Mouse (Mus musculus) kidney, embryonic 14.5 days (tissue): ENCODE data around the gene Rrp12. TPM values are rescaled to one million over a fixed set of nuclear protein-coding genes. Genes with fewer than 3 reads are reported as not detected.
A peak's percentile ranks its signal among the peaks of the same experiment; 100 is the strongest.

Experiments used
- ATAC-seq: fragments of 200-750 bp; cut with Nextera tagmentation; 2 replicates; pipeline ENCODE4 v1.8.0; 2017; ENCODE audit warnings: moderate number of reproducible peaks, mild to moderate bottlenecking, moderate TSS enrichment, moderate library complexity; ENCODE audit not compliant: low FRiP score, low TSS enrichment
- H3K27ac ChIP-seq: fragments of 300-500 bp; sonication (generic); 2 replicates; pipeline ENCODE4 v1.5.1; 2014; ENCODE audit warnings: low read depth, mild to moderate bottlenecking, low read length, moderate library complexity, mixed read lengths
- H3K27me3 ChIP-seq: fragments of 300-500 bp; sonication (generic); 2 replicates; pipeline ENCODE4 v1.6.1; 2014; ENCODE audit warnings: mild to moderate bottlenecking, low read length; ENCODE audit not compliant: control insufficient read depth, insufficient read depth
- H3K36me3 ChIP-seq: fragments of 300-500 bp; sonication (generic); 2 replicates; pipeline ENCODE4 v1.6.1; 2014; ENCODE audit warnings: low read length, mixed read lengths; ENCODE audit not compliant: control insufficient read depth, insufficient read depth
- H3K4me1 ChIP-seq: fragments of 300-500 bp; sonication (generic); 2 replicates; pipeline ENCODE4 v1.6.1; 2014; ENCODE audit warnings: low read length, mixed read lengths; ENCODE audit not compliant: control insufficient read depth, insufficient read depth
- H3K4me2 ChIP-seq: fragments of 300-500 bp; sonication (generic); replicated peaks from 2 replicates; pipeline ENCODE4 v1.6.1; 2014; ENCODE audit warnings: low read depth, mild to moderate bottlenecking, low read length
- H3K4me3 ChIP-seq: fragments of 300-500 bp; sonication (generic); 2 replicates; pipeline ENCODE4 v1.5.1; 2014; ENCODE audit warnings: mild to moderate bottlenecking, low read length
- H3K9ac ChIP-seq: fragments of 300-500 bp; sonication (generic); 2 replicates; pipeline ENCODE4 v1.6.1; 2014; ENCODE audit warnings: low read depth, mild to moderate bottlenecking, low read length, moderate library complexity
- H3K9me3 ChIP-seq: fragments of 300-500 bp; sonication (generic); 2 replicates; pipeline ENCODE4 v1.6.1; 2016; ENCODE audit warnings: low read length; ENCODE audit not compliant: control insufficient read depth
- WGBS: fragments of 180-500 bp; shearing (Covaris S2); extraction: QIAGEN DNeasy Blood & Tissue Kit; methylation state at CpG from one replicate; pipeline ENCODE4 v1.1.7; 2014; 5-methylcytosine and 5-hydroxymethylcytosine counted together
- polyA plus RNA-seq: library from polyadenylated mRNA; unstranded; fragments of >200 nt; fragmentation: Nextera tagmentation; extraction: Ambion mirVana; gene quantifications from 2 replicates; pipeline ENCODE4 v1.2.1, GENCODE M21; 2014

Rrp12 gene
- polyA plus RNA-seq, 1 experiment from 2014 or later, result 15.8 TPM

DNA sequence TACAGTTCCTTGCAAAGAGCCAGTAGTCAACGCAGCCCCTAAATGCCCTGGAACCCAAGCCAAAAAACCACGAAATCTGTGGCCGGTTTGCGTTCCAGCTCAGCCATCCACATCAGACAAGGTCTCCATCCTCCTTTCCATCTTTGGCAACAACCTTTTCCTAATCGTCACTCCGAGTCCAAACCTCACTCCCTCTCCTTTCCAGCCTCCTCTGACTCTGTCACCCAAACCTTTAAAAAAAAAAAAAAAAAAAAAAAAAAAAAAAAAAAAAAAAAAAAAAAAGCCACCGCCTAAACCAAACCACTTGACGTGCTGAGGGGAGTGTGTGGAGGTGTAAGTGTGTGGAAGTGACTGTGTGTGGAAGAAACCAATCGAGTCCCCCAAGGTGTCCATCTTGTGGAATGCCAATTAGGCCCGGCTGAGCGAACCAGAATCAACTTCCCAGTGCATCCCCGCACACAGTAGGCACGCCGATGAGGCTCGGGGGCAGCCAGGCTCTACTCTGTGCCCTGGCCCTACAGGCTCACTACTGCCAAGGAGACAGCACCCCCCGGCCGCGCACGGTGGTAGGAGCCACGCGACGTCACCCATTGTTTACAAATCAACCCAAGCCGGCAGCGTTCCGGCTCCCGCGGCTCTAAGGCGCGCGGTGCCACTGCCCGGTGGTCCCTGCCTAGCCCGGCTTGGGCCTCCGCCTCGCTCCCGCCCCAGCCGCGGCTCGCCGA, 66.4 kb downstream of the Rrp12 start, which contains the start of gene Frat1:
Gene Frat1 (plus strand): TSS at position 590 of the 725 bp plus-strand sequence.
- peak within 1 kb of the TSS; percentile 66 for H3K4me3 ChIP-seq
- peaks cover 25% of the 10 kb centered on the region for H3K27me3 ChIP-seq
- no peaks in the 10 kb centered on the region for H3K9me3 ChIP-seq
- peak within 1 kb of the TSS; percentile 100 for H3K4me2 ChIP-seq
- ATAC-seq, result peak; percentile 94
- peaks cover 12% of the 10 kb centered on the region for H3K4me1 ChIP-seq
- under 1% methylated on average over 39 of the region's 39 CpGs for WGBS
- H3K36me3 ChIP-seq, result no peaks in the 10 kb centered on the region
- H3K9ac ChIP-seq, result peak within 1 kb of the TSS; percentile 69
- peak within 1 kb of the TSS; percentile 83 for H3K27ac ChIP-seq

DNA sequence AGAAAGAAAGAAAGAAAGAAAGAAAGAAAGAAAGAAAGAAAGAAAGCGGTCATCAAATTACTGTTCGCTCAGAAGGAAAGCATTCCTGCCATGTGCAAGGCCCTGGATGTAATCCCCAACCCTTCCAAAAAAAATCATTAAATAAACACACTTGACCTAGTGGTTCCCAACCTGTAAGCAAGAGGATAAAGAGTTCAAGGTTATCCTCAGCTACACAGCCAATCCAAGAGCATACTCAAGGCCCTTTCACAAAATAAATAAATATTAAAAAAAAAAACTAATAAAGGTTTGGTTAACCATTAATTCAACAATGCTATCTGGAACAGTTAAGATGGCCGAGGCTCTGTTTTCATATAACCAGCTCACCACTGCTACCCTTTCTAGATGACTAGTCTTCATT, 67.0 kb downstream of the Rrp12 start:
- Histone ChIP-seq H3K4me1 (peaks cover 12% of the 10 kb centered on the region), H3K4me3 (peak overlapping the region; percentile 66; the same call in 1 of the 2 replicates), H3K9me3 (no peaks in the 10 kb centered on the region), H3K27me3 (peaks cover 25% of the 10 kb centered on the region), H3K4me2 (peak overlapping the region; percentile 100), H3K9ac (no peak overlapping the region), H3K27ac (no peak overlapping the region), H3K36me3 (no peaks in the 10 kb centered on the region)
- ATAC-seq, result no peak
- WGBS, result 67% methylated on average over 3 of the region's 3 CpGs

DNA sequence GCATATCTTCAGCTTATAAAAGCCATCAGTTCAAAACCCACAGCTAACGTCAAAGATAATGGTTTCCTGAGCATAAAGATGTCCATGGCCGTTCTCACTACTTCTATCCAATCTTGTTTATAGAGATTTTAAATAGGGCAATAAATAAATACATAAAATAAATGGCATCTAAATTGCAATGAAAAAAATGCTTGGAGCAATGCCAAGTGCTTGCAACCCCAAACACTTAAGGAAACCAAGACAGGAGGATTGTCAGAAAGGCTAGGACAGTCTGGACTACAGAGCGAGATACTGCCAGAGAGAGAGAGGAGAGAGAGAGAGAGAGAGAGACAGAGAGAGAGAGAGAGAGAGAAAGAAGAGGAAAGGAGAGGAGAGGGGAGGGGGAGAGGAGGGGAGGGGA, 69.4 kb downstream of the Rrp12 start:
- Histone ChIP-seq H3K27ac (no peak overlapping the region), H3K36me3 (no peaks in the 10 kb centered on the region), H3K4me3 (no peak overlapping the region), H3K9me3 (no peaks in the 10 kb centered on the region), H3K9ac (no peak overlapping the region), H3K27me3 (peaks cover 11% of the 10 kb centered on the region; the same call in 1 of the 2 replicates), H3K4me1 (peaks cover 7% of the 10 kb centered on the region), H3K4me2 (no peak overlapping the region)
- 85% methylated on average over 3 of the region's 3 CpGs for WGBS
- no peak for ATAC-seq

DNA sequence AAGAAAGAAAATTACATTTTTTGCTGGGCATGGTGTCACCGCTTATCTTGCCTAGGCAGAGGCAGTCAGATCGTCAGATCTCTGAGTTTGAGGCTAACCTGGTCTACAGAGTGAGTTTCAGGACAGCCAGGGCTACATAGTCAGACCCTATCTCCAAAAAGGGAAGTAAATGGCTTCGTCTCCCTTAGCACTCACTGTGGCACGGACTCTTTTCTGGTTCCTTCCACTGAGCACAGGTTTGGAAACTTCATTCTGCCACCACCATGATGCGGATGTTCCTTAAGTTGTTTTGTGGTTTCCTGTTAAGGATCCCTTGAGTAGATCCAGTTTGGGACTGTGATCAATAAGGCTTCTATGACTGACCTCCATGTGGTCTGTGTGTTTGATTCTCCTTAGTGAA, 71.0 kb downstream of the Rrp12 start:
- H3K4me2 ChIP-seq, result no peak overlapping the region
- no peak overlapping the region for H3K27ac ChIP-seq
- peaks cover 3% of the 10 kb centered on the region; the same call in 1 of the 2 replicates for H3K4me1 ChIP-seq
- no peak overlapping the region for H3K4me3 ChIP-seq
- H3K9ac ChIP-seq, result no peak overlapping the region
- WGBS, result 85% methylated on average over 5 of the region's 5 CpGs
- 0 out of 2 replicates have a peak, but pooled peaks cover 3% of the 10 kb centered on the region for H3K27me3 ChIP-seq
- no peak for ATAC-seq
- no peaks in the 10 kb centered on the region for H3K9me3 ChIP-seq
- H3K36me3 ChIP-seq, result no peaks in the 10 kb centered on the region

DNA sequence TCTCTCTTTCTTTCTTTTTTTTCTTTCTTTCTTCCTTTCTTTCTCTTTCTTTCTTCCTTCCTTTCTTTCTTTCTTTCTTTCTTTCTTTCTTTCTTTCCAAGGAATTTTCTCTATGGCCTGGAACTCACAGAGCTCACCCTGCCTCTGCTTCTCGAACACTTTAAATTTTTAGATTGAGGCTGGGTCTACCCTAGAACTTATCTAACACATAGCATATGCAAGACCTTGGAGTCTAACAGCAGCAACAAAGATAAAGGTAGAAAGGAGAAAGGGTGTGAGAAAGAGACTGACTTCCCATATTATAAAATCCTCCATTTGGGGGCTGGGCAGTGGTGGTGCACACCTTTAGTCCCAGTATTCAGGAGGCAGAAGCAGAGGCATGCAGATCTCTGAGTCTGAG, 73.4 kb downstream of the Rrp12 start:
- Histone ChIP-seq H3K9me3 (no peaks in the 10 kb centered on the region), H3K27me3 (0 out of 2 replicates have a peak, but pooled peaks cover 3% of the 10 kb centered on the region), H3K36me3 (no peaks in the 10 kb centered on the region), H3K4me2 (no peak overlapping the region), H3K4me3 (no peak overlapping the region), H3K27ac (no peak overlapping the region), H3K9ac (no peak overlapping the region), H3K4me1 (no peaks in the 10 kb centered on the region)
- 86% methylated on average over 1 of the region's 1 CpGs for WGBS
- no peak for ATAC-seq

DNA sequence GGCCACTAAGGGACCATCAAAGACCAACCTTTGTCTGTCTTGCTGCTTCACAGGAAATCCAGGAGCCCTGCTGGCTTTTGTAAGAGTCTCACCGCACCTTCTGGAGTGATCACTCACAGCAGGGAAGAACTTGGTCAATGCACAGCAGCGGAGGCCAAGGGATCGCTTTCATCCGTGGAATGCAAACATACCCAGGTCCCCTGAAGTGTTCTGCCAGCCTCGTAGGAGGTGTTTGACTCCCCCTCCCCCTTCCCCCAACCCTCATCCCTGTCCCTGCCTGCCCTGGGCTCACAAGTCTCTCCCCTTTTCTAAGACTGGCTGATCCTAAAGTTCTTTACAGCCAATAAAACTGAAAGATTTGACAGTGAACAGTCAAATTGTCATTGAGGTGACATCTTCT, 74.5 kb downstream of the Rrp12 start:
- Histone ChIP-seq H3K9me3 (no peaks in the 10 kb centered on the region), H3K27me3 (0 out of 2 replicates have a peak, but pooled peaks cover 3% of the 10 kb centered on the region), H3K9ac (no peak overlapping the region), H3K4me2 (no peak overlapping the region), H3K4me1 (peaks cover 4% of the 10 kb centered on the region; the same call in 1 of the 2 replicates), H3K36me3 (no peaks in the 10 kb centered on the region), H3K27ac (no peak overlapping the region), H3K4me3 (no peak overlapping the region)
- ATAC-seq, result no peak
- 10% methylated on average over 5 of the region's 5 CpGs for WGBS

DNA sequence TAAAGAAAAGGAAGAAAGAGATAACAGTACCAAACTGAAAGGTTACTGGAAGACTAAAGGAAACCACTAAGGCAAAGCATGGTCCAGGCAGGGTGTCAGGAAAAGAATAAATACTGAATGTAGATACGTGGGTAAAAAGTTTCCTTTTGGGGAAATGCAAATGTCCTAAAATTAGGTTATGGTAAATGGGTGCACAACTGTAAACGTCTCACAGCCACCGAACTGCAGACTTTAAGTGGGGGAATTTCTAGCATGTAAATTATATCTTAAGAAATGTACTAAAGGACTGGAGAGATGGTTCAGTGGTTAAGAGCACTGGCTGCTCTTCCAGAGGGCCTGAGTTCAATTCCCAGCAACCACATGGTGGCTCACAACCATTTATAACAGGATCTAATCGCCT, 77.2 kb downstream of the Rrp12 start:
- WGBS, result 85% methylated on average over 4 of the region's 4 CpGs
- H3K27ac ChIP-seq, result no peak overlapping the region
- H3K9ac ChIP-seq, result no peak overlapping the region
- no peak overlapping the region for H3K4me2 ChIP-seq
- no peaks in the 10 kb centered on the region for H3K36me3 ChIP-seq
- no peaks in the 10 kb centered on the region for H3K9me3 ChIP-seq
- ATAC-seq, result no peak
- H3K4me1 ChIP-seq, result peaks cover 4% of the 10 kb centered on the region; the same call in 1 of the 2 replicates
- H3K4me3 ChIP-seq, result no peak overlapping the region
- 0 out of 2 replicates have a peak, but pooled peaks cover 3% of the 10 kb centered on the region for H3K27me3 ChIP-seq

DNA sequence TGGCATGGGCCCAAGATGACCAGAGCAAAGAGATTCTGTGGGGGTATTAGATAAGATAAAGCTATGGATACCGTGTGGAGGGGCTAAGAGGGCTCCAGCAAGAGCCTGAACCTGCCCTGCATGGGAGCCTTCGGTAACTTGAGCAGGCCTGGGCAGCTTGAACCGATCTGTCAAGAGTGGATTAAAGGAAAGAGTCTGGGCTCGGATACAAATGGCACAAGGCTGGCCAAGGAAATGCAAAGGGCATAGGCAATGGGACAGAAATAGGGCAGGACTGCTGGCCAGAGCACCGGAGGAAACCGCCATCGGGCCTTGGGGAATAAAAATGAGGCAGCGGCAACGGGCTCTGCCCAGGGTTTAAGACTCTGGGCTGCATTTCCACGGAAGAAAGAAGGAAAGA, 78.6 kb downstream of the Rrp12 start:
- Histone ChIP-seq H3K9ac (no peak overlapping the region), H3K27ac (no peak overlapping the region), H3K4me2 (no peak overlapping the region), H3K4me1 (peaks cover 4% of the 10 kb centered on the region; the same call in 1 of the 2 replicates), H3K27me3 (0 out of 2 replicates have a peak, but pooled peaks cover 3% of the 10 kb centered on the region), H3K4me3 (no peak overlapping the region), H3K36me3 (no peaks in the 10 kb centered on the region), H3K9me3 (no peaks in the 10 kb centered on the region)
- WGBS, result 47% methylated on average over 10 of the region's 10 CpGs
- ATAC-seq, result peak; percentile 49; the same call in 1 of the 2 replicates

DNA sequence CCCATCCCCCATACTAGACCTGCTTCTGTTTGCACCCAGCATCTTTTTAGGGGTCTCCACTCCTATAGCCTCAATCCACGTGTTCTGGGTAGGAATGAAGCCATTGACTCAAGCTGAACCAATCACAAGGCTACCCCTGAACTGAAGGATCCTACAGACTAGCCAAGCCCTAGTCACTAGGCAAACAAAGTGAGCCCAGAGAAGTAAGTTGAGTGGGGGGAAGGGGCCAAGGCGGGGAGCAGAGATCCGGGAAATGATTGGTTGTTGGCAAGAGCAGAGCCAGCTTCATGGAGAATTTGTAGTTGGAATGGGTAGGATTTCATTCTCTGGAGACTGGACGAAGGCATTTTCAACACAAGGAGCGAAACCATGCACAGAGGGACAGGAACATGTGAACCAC, 79.1 kb downstream of the Rrp12 start:
- peak; percentile 56; the same call in 1 of the 2 replicates for ATAC-seq
- no peak overlapping the region for H3K27ac ChIP-seq
- no peak overlapping the region for H3K4me2 ChIP-seq

More for the DNA sequence above, 79.1 kb downstream of the Rrp12 start:
- WGBS, result 52% methylated on average over 5 of the region's 5 CpGs
- Histone ChIP-seq H3K36me3 (no peaks in the 10 kb centered on the region), H3K27me3 (0 out of 2 replicates have a peak, but pooled peaks cover 3% of the 10 kb centered on the region), H3K9ac (no peak overlapping the region), H3K4me1 (peaks cover 4% of the 10 kb centered on the region; the same call in 1 of the 2 replicates), H3K4me3 (no peak overlapping the region), H3K9me3 (no peaks in the 10 kb centered on the region)
